ENCODE assay signal across 24 mouse cellular contexts in genomic region chr15:56100133-56100735, GRCm38 (mm10).
DNase-seq lines count a peak whose midpoint lies in the region; ATAC-seq and TF ChIP-seq lines count a peak whose summit lies in the region.
"Had no signal": no experiment of that assay in that cellular context is flagged by ENCODE, and none has a peak within 500 bp of the region (broad histone marks: within the 10 kb centered on the region; RNA-seq: fewer than 3 reads in every experiment).

No protein-coding gene starts in this region.

- H3K27me3 ChIP-seq in hindbrain, embryonic 13.5 days, result no peaks in the 10 kb centered on the region
- no peaks in the 10 kb centered on the region for H3K27me3 ChIP-seq in hindbrain, embryonic 11.5 days (ENCODE audit: control insufficient read depth, insufficient read depth, low read length)
- H3K27me3 ChIP-seq in hindbrain, embryonic 15.5 days, result no peaks in the 10 kb centered on the region
- no peaks in the 10 kb centered on the region for H3K27me3 ChIP-seq in hindbrain, embryonic 10.5 days (ENCODE audit: insufficient read depth, poor library complexity, severe bottlenecking)
- no peaks in the 10 kb centered on the region for H3K27me3 ChIP-seq in midbrain, postnatal 0 days (ENCODE audit: insufficient read depth, low read length)
- H3K27me3 ChIP-seq in midbrain, embryonic 11.5 days (ENCODE audit: control insufficient read depth, insufficient read depth, low read length), result no peaks in the 10 kb centered on the region
- no peaks in the 10 kb centered on the region for H3K27me3 ChIP-seq in neural tube, embryonic 15.5 days (replicated peaks)
- H3K27me3 ChIP-seq: CH12.LX; embryonic facial prominence, embryonic 12.5 days; forebrain, embryonic 13.5 days had no signal

- no peak overlapping the region for H3K4me2 ChIP-seq in hindbrain, embryonic 13.5 days
- H3K4me2 ChIP-seq in hindbrain, embryonic 11.5 days (replicated peaks; ENCODE audit: low read depth, low read length), result no peak overlapping the region
- H3K4me2 ChIP-seq in hindbrain, embryonic 15.5 days, result no peak overlapping the region
- no peak overlapping the region for H3K4me2 ChIP-seq in midbrain, postnatal 0 days (ENCODE audit: low read depth, low read length, poor library complexity, severe bottlenecking)
- no peak overlapping the region for H3K4me2 ChIP-seq in midbrain, embryonic 11.5 days
- no peak overlapping the region for H3K4me2 ChIP-seq in neural tube, embryonic 15.5 days
- H3K4me2 ChIP-seq: embryonic facial prominence, embryonic 12.5 days; forebrain, embryonic 13.5 days had no signal

- no peak overlapping the region for H3K4me3 ChIP-seq in hindbrain, embryonic 13.5 days
- H3K4me3 ChIP-seq in hindbrain, embryonic 11.5 days (ENCODE audit: low read depth, low read length), result no peak overlapping the region
- no peak overlapping the region for H3K4me3 ChIP-seq in hindbrain, embryonic 15.5 days
- H3K4me3 ChIP-seq in hindbrain, embryonic 10.5 days, result no peak overlapping the region
- no peak overlapping the region for H3K4me3 ChIP-seq in midbrain, postnatal 0 days (ENCODE audit: low read depth, low read length)
- H3K4me3 ChIP-seq in midbrain, embryonic 11.5 days (ENCODE audit: low read depth, low read length), result no peak overlapping the region
- no peak overlapping the region for H3K4me3 ChIP-seq in neural tube, embryonic 15.5 days (replicated peaks)
- H3K4me3 ChIP-seq: embryonic facial prominence, embryonic 10.5 days; embryonic facial prominence, embryonic 12.5 days; forebrain, embryonic 13.5 days had no signal

- H3K36me3 ChIP-seq in hindbrain, embryonic 13.5 days, result no peaks in the 10 kb centered on the region
- no peaks in the 10 kb centered on the region for H3K36me3 ChIP-seq in hindbrain, embryonic 11.5 days (ENCODE audit: control insufficient read depth, insufficient read depth, low read length)
- H3K36me3 ChIP-seq in hindbrain, embryonic 15.5 days, result no peaks in the 10 kb centered on the region
- no peaks in the 10 kb centered on the region for H3K36me3 ChIP-seq in hindbrain, embryonic 10.5 days
- H3K36me3 ChIP-seq in midbrain, postnatal 0 days (ENCODE audit: insufficient read depth, low read length), result no peaks in the 10 kb centered on the region
- no peaks in the 10 kb centered on the region for H3K36me3 ChIP-seq in midbrain, embryonic 11.5 days (ENCODE audit: control insufficient read depth, insufficient read depth, low read length)
- no peaks in the 10 kb centered on the region for H3K36me3 ChIP-seq in neural tube, embryonic 15.5 days
- H3K36me3 ChIP-seq: embryonic facial prominence, embryonic 10.5 days; embryonic facial prominence, embryonic 12.5 days; G1E had no signal

- no peak for DNase-seq in hindbrain, embryonic 11.5 days (ENCODE audit: low spot score)
- no peak for DNase-seq in hindbrain, embryonic 10.5 days (ENCODE audit: low spot score)
- peak; percentile 28 for DNase-seq in midbrain, postnatal 0 days (ENCODE audit: low spot score)
- DNase-seq in midbrain, embryonic 11.5 days (ENCODE audit: low spot score, missing footprints), result no peak
- DNase-seq: adrenal gland, adult 8-10 months; adrenal gland, postnatal 14 days; adrenal gland, postnatal 36 days; B cell, adult 2 months; cerebellum, adult 11-12 months; cerebellum, adult 2 months; cerebellum, adult 9-10 months; cerebellum, postnatal 10 days; cerebellum, postnatal 25 days had no signal

- H3K4me1 ChIP-seq in hindbrain, embryonic 13.5 days (replicated peaks), result no peaks in the 10 kb centered on the region
- no peaks in the 10 kb centered on the region for H3K4me1 ChIP-seq in hindbrain, embryonic 11.5 days (replicated peaks; ENCODE audit: control insufficient read depth, insufficient read depth, low read length)
- no peaks in the 10 kb centered on the region for H3K4me1 ChIP-seq in hindbrain, embryonic 15.5 days (replicated peaks)
- no peaks in the 10 kb centered on the region for H3K4me1 ChIP-seq in hindbrain, embryonic 10.5 days (replicated peaks)
- no peaks in the 10 kb centered on the region for H3K4me1 ChIP-seq in midbrain, postnatal 0 days (ENCODE audit: insufficient read depth, low read length)
- no peaks in the 10 kb centered on the region for H3K4me1 ChIP-seq in midbrain, embryonic 11.5 days (ENCODE audit: control insufficient read depth, insufficient read depth, low read length)
- H3K4me1 ChIP-seq in neural tube, embryonic 15.5 days, result no peaks in the 10 kb centered on the region
- H3K4me1 ChIP-seq: embryonic facial prominence, embryonic 10.5 days; embryonic facial prominence, embryonic 12.5 days; forebrain, embryonic 13.5 days had no signal

- WGBS in hindbrain, embryonic 13.5 days, result 85% methylated on average over 3 of the region's 3 CpGs
- WGBS in hindbrain, embryonic 11.5 days, result 89% methylated on average over 3 of the region's 3 CpGs
- 77% methylated on average over 3 of the region's 3 CpGs for WGBS in hindbrain, embryonic 15.5 days
- WGBS in hindbrain, embryonic 10.5 days, result 87% methylated on average over 3 of the region's 3 CpGs
- WGBS in midbrain, postnatal 0 days, result 92% methylated on average over 3 of the region's 3 CpGs
- WGBS in midbrain, embryonic 11.5 days, result 85% methylated on average over 3 of the region's 3 CpGs
- 76% methylated on average over 3 of the region's 3 CpGs for WGBS in neural tube, embryonic 15.5 days

- TF ChIP-seq CTCF in midbrain, postnatal 0 days (IDR thresholded peaks at IDR 0.05), result no peak

- ATAC-seq in hindbrain, embryonic 13.5 days (ENCODE audit: low FRiP score), result peak; percentile 79
- no peak for ATAC-seq in hindbrain, embryonic 11.5 days (ENCODE audit: low FRiP score)
- peak; percentile 56; the same call in 1 of the 2 replicates for ATAC-seq in hindbrain, embryonic 15.5 days (ENCODE audit: low FRiP score, low read depth)
- no peak for ATAC-seq in midbrain, postnatal 0 days (ENCODE audit: low FRiP score)
- ATAC-seq in midbrain, embryonic 11.5 days (ENCODE audit: low FRiP score), result no peak
- ATAC-seq in neural tube, embryonic 15.5 days (ENCODE audit: low FRiP score), result peak; percentile 75
- ATAC-seq: activated CD4-positive, CD25-positive, alpha-beta regulatory T cell, adult 4 months; CD4-positive, CD25-positive, alpha-beta regulatory T cell, adult 4 months; forebrain, embryonic 13.5 days; Patski had no signal

- H3K9me3 ChIP-seq in hindbrain, embryonic 13.5 days, result no peaks in the 10 kb centered on the region
- no peaks in the 10 kb centered on the region for H3K9me3 ChIP-seq in hindbrain, embryonic 11.5 days (ENCODE audit: control insufficient read depth, low read length)
- no peaks in the 10 kb centered on the region for H3K9me3 ChIP-seq in hindbrain, embryonic 15.5 days
- no peaks in the 10 kb centered on the region for H3K9me3 ChIP-seq in hindbrain, embryonic 10.5 days
- no peaks in the 10 kb centered on the region for H3K9me3 ChIP-seq in midbrain, postnatal 0 days (ENCODE audit: low read length)
- no peaks in the 10 kb centered on the region for H3K9me3 ChIP-seq in midbrain, embryonic 11.5 days (ENCODE audit: control insufficient read depth, low read length)
- H3K9me3 ChIP-seq in neural tube, embryonic 15.5 days (replicated peaks), result no peaks in the 10 kb centered on the region
- H3K9me3 ChIP-seq: embryonic facial prominence, embryonic 10.5 days; embryonic facial prominence, embryonic 12.5 days; forebrain, embryonic 13.5 days; G1E had no signal

- H3K27ac ChIP-seq in hindbrain, embryonic 13.5 days, result no peak overlapping the region
- H3K27ac ChIP-seq in hindbrain, embryonic 11.5 days (ENCODE audit: low read depth, low read length), result no peak overlapping the region
- H3K27ac ChIP-seq in hindbrain, embryonic 15.5 days (replicated peaks), result no peak overlapping the region
- H3K27ac ChIP-seq in hindbrain, embryonic 10.5 days, result no peak overlapping the region
- no peak overlapping the region for H3K27ac ChIP-seq in midbrain, postnatal 0 days (ENCODE audit: low read depth, low read length)
- H3K27ac ChIP-seq in midbrain, embryonic 11.5 days (ENCODE audit: low read depth, low read length), result no peak overlapping the region
- no peak overlapping the region for H3K27ac ChIP-seq in neural tube, embryonic 15.5 days (replicated peaks)
- H3K27ac ChIP-seq: embryonic facial prominence, embryonic 10.5 days; embryonic facial prominence, embryonic 12.5 days; forebrain, embryonic 13.5 days had no signal

- no peak overlapping the region for H3K9ac ChIP-seq in hindbrain, embryonic 13.5 days
- H3K9ac ChIP-seq in hindbrain, embryonic 11.5 days (ENCODE audit: low read depth, low read length), result no peak overlapping the region
- H3K9ac ChIP-seq in hindbrain, embryonic 15.5 days, result no peak overlapping the region
- H3K9ac ChIP-seq in midbrain, postnatal 0 days (replicated peaks; ENCODE audit: low read length, poor library complexity, severe bottlenecking), result no peak overlapping the region
- no peak overlapping the region for H3K9ac ChIP-seq in midbrain, embryonic 11.5 days (ENCODE audit: low read length)
- H3K9ac ChIP-seq in neural tube, embryonic 15.5 days (replicated peaks), result no peak overlapping the region
- H3K9ac ChIP-seq: embryonic facial prominence, embryonic 12.5 days; forebrain, embryonic 13.5 days had no signal

Comparison
In these comparisons a context has a peak if more than half of its experiments do, and no peak if none do; other contexts are left out.
1. ATAC-seq: peak in hindbrain, embryonic 13.5 days (single experiment), hindbrain, embryonic 15.5 days (single experiment) and neural tube, embryonic 15.5 days (single experiment); none in hindbrain, embryonic 11.5 days (single experiment), midbrain, postnatal 0 days (single experiment) and midbrain, embryonic 11.5 days (single experiment).